Mouse (Mus musculus): Measurements from ENCODE around the gene Il34.
A peak's percentile ranks its signal among the peaks of the same experiment; 100 is the strongest.

The Il34 gene

DNA sequence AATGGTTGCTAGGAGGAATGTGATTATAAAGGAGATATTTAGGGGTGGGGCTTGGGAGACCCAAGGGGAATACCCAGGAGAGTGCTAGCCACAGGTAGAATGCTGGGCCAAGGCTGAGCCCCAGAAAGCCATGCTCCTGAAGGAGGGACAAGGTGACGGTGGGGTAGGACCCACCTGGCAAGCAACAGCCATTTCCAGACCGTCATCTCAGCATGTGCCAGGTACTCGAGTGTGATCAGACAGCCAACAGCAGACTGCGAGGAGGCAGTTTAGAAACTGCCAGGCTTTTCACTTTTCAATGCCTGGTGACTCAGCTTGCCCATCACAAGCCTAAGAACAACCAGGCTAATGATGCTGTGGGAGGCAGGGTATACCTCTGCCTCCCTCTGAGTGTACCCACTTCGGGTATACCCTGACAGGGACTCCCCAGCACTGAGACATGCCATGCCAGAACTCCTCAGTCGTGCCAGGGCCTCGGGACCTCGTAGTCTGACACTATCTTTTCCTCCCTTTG is 74.3 kb downstream of the Il34 start:
- DNase-seq = no peak

DNA sequence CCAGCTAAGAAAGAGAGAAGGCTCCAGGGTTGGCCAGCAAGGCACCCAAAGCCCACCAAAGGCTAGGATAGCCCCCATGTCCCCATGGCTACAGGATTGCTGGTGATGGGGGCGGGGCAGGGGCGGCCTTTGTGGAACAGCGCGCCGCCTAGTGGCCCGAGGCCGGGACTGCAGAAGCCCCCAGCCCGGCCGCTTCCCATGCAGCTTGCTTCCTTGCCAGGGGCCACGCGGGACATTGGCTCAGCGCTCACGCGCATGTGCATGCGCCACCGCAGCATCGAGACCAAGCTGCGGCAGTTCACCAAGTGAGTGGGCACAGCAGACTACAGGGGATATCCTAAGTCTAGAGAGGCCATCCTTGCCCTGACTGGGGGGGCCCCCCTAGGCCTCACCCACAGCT is 78.8 kb downstream of the Il34 start:
- DNase-seq = peak; percentile 79

DNA sequence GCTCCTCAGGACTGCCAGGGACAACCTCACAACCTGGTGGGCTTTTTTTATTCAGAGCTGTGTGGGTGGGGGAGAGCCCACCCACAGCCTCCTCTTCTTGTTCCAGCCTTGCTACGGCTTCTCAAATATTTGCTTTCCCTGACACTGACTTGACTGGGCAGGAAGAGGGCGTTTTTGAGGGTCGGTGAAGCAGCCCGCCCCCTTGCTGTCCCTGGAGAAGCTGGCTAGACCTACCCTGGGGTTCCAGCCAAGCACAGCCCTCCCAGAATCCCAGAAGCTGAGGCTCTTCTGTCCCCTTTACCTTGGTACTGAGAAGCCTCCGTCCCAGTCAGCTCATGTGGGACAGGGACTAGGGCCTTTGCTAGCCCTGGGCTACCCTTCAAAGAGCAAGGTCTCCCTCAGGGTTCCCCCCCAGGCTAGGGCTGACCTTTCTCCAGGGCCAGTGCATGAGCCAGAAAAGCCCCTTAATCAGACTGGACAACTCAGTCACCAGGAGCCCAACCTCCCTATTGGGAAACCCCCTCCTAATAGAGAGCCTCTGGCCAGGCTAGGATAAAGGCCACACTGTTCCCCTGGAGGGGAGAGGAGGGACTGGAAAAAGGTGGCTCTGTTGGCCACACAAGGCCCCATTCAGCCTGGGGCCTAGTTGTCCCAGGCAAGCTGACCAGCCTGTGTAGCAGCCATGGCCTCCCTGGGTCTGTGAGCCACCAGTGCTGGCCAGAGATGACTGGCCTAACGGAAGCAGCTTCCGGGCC is 80.5 kb downstream of the Il34 start:
- peak; percentile 65 for DNase-seq

DNA sequence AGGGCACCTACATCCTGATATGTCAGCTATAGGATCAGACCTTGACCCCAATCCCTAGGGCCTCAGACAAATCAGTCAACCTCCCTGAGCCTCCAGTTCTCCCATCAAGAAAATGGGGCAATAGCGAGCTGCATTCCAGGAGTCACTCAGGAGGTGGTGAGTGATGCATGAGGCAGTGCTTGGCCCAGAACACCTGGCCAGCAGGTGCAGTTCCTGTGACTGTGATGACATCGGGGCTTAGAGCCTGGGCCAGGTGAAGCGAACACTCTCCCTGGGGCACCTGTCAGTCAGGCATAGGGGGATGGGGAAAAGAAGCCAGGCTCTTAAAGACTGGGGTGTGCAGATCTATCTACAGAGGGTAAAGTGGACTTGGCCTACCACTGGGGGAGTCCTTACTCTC is 81.2 kb downstream of the Il34 start:
- DNase-seq = no peak

DNA sequence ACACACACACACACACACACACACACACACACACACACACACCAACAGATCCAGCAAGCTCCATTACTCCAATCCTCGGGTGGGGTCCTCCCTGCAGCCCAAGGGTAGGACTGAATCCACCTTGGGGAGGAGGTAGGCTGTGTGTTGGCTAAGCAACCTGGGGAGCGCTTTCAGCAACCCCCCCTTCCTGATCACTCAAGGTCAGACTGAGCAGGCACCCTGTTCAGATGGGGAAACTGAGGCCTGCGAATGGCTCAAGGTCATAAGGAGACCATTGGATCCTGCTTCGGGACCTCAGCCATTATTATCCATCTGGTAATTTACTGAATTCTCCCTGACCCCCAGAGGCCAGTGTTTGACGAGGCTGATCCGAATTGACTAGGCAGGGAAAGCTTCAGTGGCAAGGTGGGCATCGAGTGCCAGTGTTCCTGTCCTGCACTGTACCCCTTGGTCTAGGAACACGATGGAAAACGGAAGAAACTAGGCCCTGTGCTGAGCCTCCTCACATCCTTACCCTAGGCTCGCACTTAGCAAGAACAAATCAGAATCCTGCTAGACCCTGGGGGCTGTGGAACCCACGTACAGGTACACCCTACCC is 83.2 kb downstream of the Il34 start:
- no peak for DNase-seq

DNA sequence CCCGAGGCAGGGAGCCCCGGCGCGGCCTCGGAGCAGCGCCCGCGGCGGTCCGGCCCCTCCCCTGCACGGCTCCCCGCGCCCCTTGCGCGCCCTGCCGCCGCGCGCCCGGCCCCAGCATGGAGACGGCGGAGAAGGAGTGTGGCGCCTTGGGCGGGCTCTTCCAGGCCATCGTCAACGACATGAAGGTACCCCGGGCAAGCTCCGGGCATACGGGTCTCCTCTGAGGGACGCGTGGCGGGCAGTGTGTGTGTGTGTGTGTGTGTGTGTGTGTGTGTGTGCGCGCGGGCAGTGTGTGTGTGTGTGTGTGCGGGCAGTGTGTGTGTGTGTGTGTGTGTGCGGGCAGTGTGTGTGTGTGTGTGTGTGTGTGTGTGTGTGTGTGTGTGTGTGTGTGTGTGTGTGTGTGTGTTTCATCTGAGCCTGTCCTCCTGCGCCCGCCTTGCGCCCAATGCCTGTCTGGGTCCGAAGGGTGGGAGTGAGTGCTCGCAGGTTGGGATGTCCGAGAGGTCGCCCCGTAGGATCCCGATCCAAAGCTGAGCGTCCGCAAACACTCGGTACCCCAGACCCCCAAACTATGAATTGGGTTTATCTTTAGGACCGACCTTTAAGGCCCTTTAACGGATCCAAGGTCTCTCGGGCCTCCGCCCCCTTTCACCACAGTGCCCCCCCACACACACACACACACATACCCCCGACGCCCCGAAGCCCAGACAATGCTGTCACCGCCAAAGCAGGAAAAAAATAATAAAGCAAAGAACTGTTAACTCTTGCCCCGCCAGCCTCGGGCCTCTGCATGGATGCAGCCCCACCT is 83.9 kb downstream of the Il34 start:
- peak; percentile 73 for DNase-seq

DNA sequence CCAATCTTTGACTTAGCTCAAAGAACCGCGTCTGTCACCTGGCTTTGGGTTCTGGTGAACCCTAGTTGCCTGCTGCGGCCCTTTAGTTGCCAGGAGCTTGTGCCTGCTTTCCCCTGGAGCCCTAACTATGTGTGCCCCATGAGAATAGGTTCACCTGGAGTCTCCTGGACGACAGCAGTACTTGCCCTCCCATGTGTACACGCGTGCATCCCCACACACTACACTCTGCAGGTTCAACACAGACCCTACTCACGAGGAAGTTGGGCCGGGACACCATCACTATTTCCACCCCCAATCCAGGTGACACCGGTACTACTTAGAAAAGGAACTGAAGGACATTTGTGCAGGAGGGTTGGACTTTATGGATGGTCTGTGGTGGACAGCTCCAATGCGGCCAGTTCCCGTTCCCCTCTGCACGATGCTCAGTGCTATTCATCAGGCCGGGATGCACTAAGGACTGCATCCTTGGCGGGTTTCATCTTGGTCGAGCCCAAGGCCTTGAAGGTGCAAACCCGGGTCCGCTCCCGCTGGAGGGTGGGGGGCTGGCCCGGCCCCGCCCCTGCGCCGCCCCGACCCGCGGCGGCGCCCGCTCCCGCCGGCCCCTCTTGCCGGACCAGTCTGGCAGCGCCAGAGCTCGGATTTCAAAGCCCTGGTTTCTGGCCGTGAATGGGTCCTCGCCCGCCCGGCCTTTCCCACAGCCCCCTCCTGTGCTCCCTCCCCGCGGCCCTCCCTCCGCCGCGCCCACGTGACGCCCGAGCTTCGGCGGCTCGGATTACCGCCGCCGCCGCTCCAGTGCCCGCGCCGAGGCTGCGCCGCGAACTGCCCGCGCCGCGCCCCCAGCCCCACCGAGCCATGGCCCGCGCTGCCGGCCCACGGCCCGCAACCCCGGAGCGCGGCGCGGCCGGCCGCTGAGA is 84.8 kb downstream of the Il34 start, which contains the start of gene Mtss1l:
Mtss1l (plus strand) TSS at position 792 of the 914 bp plus-strand sequence.
- peak; percentile 93 for DNase-seq

DNA sequence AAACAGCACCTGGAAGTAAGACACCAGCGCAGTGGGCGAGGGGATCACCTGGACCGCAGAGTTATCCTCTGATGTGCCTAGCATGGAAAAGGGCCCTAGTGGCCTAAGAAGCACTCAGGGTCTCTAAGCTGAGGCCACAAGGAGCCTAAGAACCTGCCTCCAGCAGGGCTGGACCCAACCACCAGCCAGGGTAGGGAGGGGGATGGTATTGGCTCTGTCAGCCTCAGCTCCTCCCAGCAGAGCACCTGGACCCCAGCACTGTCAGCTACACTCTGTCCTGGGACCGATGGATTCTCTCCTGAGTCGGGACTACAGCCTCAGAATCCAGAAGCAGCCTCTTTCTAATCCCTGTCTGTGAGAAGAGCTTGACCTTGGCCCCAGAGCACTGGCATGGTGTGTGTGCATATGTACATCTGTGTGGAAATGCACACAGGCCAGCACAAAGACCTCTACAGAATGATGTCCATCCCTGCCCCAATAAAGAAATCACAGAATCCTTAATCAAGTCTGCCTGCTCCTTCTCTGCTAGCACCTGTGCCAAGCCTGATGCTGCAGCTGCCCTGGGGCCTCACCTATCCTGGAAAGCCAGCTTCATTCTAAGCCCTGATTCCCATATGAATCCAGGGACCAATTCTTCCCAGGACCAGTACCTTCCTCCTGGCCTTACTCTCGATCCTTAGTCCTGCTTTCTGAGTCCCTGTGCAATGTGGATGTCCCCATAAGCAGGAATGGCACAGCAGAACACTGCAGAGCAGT is 85.6 kb downstream of the Il34 start:
- no peak for DNase-seq

DNA sequence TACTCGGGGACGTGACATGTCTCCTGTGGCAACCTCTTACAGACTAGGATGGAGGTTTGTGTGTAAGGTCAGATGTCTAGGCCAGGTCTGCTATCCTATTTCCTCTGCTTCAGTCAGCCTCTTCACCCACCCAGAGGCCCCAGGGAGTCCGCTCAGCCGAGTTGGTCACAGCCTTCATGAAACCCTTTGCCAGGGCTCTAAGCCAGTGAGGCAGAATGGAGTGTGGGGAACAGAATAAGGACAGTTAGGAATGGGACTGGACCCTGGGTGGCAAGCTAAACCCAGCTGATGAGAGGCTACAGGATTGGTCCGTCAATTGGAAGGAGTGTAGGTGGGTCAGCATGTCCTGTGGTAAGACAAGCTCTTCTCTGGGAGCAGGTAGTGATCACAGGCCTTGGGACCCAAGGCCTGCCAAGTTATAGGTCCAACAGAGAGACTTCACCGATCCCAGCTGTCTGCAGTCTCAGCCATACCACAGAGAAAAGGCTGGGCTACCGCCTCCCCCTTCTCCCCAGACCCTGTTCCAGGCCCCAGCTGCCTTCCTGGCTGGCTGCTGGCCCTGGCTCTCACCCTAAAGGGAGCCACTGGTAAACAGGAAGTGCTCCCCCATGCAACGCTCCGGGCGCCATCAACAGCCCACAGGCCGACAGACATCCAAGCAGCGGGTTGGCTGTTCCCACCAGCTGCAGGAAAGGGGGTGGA is 86.6 kb downstream of the Il34 start:
- DNase-seq = peak; percentile 94

DNA sequence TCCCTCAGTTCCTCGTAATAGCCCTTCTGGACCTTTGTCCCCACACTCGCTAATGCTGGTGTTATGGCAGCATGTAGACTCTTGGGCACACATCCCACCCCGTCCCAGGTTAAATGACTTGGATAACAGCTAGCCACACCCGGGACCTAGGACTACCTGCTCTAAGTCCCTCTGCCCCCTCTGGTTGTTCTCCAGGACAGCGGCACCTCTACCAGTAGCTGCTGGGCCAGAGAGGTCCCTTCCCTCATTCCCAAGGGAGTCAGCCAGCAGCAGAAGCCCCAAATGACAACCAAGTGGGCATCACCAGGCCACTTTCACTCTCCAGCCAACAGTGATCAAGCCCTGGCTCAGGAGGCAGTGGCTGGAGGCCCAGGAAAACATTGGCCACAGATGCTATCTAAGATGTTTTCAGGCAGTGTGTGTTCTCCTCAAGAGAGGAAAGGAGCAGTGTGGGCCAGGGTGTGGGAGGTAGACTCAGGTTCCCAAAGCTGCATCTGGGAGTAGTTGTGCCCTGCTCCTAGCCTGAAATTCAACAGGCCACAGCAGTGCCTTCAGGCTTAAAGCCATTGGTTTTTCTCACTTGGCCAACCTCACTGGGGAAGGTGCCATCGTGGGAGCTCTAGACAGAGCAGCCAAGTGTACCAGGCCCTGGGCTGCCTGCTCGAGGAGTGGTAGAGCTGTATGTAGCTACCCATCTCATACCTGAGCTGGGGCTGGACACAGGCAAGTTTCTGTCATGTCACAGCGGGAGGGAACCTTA is 87.3 kb downstream of the Il34 start:
- no peak for DNase-seq

DNA sequence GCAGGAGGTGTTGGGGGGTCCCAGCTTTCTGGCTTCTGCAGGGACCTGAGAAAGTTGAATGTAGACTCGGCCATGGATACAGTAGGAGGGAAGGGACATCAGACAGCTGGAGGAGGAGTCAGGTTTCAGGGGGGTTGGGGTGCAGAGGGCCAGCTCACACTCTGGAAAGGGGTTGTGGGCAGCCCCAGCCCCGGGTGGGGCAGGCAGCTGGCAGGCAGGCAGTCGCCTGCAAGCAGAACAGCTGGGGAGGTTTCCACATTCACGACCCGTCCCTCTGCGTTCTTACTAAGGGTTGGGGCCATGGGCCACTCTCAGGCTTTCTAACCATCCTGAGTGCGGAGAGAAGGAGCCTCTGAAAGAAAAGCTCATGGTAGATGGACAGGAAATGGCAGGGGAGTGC is 88.6 kb downstream of the Il34 start:
- peak; percentile 66 for DNase-seq

DNA sequence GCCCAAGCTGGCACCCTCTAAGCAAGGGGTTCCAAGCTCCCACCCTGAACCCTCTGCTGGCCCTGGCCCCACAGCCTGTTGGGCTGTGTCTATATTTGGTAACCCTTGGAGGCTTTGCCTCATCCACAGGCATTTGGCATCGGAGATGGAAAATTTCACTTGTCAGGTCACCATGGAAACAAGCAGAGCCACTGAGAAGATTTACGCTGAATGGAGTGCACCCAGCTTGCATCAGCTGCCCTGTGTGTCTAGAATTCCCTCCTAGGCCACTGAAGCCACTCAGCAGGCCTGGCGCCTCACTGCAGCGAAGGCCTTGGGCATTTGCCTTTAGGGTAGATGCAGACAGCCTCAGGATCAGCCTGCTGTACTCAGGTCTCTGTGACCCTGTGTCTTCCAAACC is 89.6 kb downstream of the Il34 start:
- peak; percentile 88 for DNase-seq

DNA sequence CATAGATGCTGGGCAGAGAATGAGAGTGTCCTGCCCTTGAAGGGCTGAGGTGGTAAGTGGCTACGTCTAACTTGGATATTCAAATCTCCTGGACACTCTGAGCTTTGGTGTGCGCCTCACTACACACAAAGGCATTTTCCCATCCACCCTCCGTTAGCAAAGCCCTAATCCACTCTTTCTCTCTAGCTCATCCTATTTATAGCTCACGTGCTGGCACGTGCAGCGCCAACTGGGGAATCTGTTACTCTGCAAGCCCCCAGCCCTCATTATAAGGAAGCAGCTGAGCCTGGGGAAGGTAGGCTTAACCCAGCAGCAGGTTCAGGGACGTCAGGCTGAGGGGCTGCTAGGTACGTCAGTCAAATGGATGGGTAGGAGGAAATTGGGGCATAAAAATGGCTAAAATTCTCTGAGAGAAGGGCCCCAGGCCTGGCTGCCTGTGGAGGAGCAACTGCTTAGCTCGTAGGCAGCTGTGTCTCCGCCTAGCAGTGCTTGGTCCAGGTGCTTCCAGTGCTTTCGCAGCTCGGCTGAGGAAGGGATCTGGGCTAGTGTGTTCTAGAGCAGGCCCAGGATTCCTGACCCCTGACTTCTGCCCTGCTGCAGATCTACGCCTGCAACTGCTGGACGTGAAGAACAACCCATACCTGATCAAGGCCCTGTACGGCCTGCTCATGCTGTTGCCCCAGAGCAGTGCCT is 90.8 kb downstream of the Il34 start:
- no peak for DNase-seq

DNA sequence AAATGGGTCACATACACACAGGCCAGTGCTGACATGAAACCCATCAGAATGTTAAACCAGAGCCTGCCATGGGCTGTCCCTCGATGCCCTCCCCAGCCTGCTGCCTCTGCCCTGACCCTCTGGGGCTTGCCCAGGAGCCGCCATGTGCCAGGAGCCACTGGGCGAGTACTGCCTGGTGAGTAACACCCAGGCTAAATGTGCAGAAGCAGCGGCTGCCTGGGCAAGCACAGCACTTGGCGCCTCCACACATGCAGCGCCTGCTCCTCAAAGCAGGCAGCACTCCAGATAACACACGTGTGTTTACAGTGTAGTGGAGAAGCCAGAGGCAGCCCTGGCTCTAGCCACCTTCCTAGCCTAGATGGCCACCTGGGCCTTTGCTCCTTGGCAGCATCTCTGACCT is 92.7 kb downstream of the Il34 start:
- DNase-seq = peak; percentile 54

DNA sequence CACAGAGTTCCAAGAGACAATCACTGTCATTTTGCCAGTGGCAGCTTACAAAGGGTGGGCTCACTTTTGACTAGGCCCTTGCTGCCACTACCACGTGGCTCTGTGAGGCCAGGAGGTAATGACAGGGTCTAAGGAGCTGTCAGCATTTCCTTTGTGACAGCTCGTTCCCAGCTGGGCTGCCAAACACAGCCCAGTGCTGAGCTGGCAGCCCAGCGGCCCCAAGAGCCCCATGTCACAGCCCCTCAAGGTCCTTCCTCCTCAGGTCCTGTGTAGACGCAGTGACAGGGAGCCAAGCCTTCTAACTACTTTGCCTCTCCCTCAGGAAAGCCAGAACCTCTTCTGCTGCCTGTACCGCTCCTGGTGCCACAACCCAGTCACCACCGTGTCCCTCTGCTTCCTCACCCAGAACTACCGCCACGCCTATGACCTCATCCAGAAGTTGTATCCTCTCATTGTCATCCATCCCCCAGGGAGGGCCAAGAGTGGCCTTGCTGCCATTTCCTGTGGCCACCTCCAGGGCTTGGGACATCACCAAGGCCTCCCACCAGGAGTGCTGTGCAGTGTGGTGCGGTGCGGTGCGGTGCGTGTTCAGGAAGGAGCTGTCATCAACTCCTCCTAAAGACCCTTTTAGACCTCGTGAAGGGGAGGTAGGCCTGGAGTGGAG is 94.3 kb downstream of the Il34 start:
- peak; percentile 87 for DNase-seq

DNA sequence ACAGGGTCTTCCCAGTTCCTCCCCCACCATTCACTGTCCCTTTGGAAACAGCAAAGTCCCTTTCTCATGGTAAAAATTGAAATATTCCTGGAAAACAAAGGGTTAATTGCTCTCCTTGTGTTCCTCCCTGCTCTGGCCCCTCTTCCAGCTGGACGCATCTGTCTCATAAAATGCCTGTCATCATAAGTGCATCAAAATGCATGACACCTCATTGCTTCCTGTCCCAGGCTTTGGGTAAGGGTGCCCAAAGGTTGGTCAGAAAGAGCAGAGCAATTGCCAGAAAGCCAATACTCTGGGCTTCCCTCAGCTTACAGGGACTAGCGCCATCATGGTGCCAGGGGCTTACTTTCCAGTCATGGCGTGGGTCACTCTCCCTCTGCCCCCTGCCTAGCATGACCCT is 95.1 kb downstream of the Il34 start:
- peak; percentile 74 for DNase-seq

DNA sequence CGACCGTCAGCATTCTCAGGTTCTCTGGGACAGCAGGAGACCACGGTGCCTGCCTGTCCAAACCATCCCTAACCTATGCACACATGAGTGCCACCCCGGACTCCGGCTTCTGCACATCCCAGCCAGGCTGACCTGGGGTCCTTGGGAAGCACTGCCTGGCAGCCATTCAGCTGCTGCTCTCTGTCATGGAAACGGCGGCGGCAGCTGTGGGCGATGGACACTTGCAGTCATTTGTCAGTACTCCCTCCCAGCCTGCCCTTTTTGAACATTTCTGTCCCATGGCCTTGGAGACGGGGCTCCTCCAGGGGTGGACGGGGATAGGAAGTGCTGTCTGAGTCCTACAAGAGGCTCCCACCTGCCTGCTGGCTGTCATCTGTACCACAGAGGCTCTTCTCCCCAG is 97.3 kb downstream of the Il34 start:
- peak; percentile 49 for DNase-seq

DNA sequence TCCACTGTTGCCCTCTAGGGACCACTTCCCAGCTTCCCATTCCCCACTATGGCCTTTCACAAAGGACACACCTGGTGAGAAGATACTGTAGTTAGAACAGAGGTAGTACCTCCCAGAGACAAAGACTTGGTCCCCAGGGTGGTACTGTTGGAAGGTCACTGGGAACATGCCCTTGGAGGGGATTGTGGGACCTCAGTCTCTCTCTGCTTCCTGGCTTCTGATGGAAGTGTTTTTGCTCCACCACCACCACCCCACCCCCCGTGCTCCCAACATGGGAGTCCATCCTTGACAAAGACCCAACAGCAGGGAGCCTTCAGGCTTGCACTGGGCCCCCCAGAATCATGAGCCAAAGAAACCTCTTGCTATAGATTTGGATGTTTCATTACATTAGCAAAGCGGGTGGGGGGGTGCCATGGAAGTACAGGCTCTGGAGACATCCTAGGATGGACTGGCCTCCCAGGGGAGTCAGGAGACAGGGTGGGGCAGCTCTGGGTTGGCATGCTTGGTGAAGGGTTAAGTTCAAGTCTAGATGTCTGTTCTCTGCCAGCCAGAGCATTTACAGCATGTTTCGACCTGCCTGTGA is 99.3 kb downstream of the Il34 start:
- DNase-seq = no peak

Data from lung, postnatal 10 days (tissue).